Mouse (Mus musculus): ENCODE results near the gene 2310057M21Rik.
A peak's percentile ranks its signal among the peaks of the same experiment; 100 is the strongest.
"Not testable (repeated sequence)": the region's sequence is repeated elsewhere in the genome, so short reads cannot be mapped to it uniquely, and the experiment has no call there.

2310057M21Rik gene

GRCm38 (mm10) chr7:131362615-131363300, at the start of gene 2310057M21Rik:
Gene 2310057M21Rik (minus strand): TSS chr7:131362759.
- DNase-seq = peak; percentile 91

DNA sequence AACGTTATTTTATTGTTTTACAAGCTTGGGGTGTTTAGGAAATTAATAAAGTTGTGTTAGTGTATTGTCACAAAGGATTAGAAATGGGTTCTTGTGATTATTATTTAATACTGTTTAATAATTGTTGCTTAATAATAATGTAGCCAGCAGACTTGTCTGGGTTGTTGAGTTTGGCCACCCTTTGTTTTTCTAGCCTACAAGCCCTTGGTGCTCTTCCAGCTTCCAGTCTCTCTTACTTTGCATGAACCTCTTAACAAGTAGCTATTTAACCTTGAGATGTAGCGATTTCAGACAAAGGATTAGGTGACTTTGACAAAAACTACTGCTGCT, 49.3 kb upstream of the 2310057M21Rik start:
- no peak for DNase-seq

- DNase-seq = no peak
Observed at GRCm38 (mm10) chr7:131411221-131411940, 48.8 kb upstream of the 2310057M21Rik start.

DNA sequence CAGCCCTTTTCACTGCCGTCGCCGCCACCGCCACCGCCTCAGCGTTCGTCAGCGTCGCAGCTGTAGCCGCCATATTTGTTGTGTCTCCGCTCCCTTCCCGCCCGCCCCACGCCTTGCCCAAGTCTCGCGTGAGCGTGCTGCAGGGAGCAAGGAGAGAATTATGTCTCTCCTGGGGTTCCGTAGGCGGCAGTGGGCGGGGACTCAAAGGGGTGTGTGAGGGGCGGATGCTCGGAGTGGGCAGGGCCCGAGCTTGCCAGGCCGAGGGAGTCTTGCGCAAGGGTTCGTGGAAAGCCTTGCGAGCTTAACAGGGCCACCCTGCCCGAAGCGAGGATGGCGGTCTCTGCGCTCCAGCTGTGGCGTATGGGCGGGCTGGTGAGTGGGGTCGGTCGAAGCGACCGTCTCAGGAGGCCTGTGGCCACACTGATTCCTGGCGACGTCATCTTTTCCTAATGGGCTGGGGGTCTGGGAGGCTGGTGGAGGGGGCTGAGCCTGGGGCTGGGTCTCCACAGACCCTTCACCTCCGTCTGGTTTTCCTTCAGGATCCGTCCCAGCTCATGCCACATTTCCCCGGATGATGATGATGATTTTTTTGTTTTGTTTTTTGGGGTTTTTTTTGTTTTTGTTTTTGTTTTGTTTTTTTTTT, 48.0 kb upstream of the 2310057M21Rik start, which contains the start of the genes Ikzf5 and Acadsb:
TSS of gene Ikzf5 (minus strand) at position 106 of the 643 bp plus-strand sequence.
TSS of gene Acadsb (plus strand) at position 186 of the 643 bp plus-strand sequence.
- DNase-seq = peak; percentile 99

- no peak for DNase-seq
Observed at GRCm38 (mm10) chr7:131409988-131410385, 47.4 kb upstream of the 2310057M21Rik start.

DNA sequence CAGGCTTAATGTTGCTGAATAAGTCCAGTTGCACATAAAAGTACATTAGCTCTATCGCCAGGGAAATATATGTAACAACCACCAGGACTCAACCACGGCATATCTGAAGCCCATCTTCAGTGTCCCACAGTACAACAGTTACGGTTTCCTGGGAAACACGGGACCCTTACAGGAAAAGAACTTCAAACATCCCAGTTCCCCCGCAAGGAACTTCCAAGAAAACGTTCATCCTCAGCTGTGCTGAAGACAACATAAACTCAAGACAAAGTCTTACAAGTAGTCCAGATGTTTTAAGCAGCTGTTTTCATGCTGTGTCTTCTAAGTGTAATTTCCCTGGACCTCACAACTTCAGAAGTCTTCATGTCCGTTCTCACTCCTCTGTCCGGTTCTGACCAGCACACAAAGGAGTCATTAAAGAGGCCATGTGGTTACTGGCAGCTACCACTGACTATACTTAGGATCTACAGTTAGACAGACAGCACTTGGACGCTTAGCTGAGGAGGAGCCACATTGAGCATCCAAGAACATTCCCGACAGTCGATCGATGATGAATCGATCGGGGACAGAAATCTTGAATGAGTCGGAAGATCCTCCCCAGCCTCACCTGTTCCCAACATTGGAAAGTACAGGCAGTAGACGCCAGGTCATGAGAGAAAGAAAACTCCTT, 46.9 kb upstream of the 2310057M21Rik start:
- DNase-seq = no peak

DNA sequence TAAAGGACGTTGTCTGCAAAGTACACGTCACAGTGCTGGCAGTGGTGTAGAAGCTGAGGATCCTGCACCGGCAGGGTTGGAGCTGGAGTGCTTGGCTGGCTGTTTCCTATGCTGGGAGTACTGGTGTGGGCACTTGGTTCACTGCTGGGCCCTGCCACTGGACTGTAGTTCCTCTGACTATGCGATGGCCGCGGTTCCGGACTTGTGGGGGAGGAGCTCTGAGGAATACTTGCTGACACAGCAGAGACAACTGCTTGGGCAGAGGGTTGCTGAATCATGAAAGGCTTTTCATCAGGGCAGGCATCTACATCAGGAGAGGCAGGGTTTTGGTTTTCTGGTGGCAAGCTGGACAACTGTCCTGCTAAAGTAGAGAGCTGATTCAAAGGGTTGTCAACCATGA, 29.2 kb upstream of the 2310057M21Rik start:
- DNase-seq = not testable (repeated sequence)

DNA sequence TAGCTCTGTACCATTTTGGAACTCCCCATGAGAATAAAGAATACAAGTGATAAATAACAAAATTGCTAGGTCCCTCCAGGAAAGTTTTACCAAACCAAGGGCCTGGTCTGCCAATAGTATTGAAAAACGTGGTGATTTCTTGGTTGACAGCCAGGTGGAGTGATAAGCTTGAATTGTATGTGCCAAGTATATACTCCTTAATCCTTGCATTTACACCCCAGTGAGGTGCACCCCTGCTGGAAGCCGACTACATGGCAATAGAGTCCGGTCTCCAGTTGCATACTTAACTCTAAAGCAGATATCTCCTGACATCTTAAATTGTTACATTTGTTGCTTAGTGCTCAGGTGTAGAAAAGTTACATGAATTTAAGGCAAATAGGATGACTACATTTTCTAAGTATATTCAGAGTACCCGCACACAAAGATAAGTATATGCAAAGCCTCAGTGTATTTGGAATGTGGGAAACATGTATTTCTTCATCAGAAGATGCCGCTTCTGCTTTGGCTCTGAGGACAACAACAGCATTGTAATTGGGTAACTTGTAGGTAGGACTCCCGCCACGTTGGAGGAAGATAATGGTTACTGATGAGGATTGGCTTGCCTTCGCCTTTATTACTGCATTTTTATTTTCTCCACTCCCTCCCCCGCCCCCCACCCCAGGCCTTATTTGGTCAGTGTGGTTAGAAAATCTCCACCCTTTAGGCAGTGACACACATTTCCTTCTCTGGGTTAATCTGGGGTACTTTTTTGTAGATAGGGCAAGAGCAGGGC, 9.5 kb upstream of the 2310057M21Rik start:
- no peak for DNase-seq

- no peak for DNase-seq
Observed at GRCm38 (mm10) chr7:131371470-131371860, 8.9 kb upstream of the 2310057M21Rik start.

DNA sequence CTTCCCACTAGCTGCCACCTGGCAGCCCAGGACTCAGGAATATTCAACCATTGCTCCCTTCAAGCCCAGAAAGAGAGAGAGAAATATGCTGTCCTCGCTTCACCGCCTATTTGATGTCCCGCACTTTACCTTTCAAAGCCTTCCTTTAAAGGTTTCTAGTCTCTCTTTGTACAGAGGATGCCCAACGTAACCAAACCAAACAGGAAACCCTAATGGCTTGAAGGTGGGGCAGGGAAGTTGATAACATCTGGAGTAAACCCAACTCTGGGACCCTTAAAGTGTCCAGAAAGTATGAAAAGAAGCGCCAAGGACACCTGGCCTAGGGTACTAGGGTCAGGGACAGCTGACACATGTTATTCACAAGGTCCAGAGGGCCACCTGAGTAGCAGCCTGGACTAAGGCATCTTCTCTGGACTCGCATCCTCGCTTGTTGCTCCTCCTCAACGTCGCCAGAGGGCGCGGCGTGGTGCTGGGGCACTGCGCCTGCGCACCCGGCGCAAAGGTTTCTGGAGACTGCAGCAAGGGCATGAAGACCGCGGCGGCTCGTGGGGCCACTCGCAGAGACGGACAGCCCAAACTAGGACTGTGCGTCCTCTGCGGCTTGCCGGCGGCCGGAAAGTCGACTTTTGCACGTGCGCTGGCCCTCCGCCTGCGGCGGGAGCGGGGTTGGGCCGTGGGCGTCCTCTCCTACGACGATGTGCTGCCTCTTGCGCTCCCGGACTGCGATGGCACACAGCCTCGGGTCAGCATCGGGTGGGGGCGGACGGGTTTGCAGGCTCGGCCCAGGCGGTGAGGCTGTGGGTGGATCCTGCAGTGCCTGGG, 8.3 kb upstream of the 2310057M21Rik start, which contains the start of gene Pstk:
TSS of gene Pstk (plus strand) at position 494 of the 822 bp plus-strand sequence.
- peak; percentile 92 for DNase-seq

DNA sequence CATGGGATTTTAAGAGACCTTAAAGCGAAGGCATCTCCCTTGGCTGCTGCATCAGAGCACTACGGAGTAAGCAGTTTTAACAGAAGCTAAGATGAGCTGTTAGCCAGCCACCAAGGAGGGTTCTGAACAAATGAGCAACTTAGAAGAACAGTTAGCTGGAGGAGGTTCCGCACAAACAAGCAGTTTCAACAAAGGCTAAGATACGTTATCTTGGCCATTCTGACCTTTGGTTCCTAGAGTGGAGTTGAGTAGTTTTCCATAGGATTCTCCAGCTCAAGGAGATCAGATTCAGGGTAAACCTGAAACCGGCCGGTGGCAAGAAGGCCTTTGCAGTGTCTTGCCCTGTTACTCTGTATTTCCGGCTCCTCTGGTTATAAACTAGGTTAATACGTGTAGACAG, 1.6 kb upstream of the 2310057M21Rik start:
- no peak for DNase-seq

DNA sequence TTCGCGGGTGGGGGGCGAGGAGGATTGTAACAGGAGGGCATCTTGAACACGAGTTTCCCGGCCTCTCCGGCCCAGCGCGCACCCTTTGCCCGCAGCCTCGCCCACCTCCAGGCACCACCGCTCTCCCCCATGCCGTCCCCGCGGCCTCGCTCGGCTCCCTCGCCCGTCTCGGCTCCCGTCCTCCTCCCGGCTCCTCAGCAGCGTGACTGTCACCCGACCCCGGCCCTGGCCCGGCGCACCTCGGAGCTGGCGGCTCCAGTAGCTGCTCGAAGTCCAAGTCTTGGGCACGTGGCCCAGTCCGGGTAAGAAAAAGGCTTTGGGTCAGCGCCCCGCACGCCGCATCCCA, 317 bp downstream of the 2310057M21Rik start:
- DNase-seq = no peak

DNA sequence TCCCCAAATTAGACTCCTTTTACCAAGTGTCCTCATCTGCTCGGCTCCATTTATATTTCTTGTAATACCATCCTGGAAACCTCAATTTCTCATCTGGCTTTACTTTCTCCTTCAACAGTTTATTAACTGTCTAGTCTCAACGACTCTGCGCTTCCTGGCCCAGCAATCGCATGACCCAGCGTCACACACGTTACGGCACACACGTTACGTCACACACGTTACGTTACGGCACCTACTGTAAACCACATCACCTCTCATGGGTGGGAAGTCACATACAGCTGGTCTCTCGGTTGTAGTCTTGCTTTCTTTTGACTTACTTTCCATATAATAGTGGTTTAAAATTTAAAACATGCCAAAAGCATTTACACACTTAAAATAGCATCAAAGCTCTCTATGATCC, 6.5 kb downstream of the 2310057M21Rik start:
- DNase-seq = no peak

DNA sequence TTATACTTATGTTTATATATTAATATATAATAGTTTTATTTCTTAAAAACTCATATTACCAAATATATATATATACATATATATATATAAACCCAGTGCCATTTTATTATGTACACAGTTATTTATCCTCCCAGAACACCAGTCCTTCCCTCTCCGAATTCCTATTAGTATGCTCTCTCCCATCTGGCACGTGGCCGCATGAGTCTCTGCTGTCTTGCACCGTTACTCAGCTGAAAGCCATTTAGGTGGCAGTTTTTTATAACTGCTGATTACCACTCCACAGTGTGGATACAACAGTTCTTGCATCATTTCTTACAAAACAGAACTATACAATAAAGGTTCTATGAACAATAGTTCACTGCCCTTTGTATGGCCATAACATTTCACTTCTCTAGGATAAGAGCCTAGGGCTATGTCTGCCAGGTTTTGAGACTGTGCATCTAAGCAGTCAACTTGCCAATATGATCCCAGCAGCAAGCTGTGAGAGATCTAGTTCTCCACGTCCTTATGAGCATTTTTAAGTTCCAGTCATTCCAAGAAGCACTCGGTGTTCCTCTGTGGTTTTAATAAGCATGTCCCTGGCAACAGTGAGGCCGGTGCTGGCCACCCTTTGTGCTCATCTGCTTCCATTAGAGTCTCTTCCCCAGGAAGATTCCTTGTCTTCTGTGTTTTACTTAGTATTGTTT, 16.6 kb downstream of the 2310057M21Rik start:
- no peak for DNase-seq

DNA sequence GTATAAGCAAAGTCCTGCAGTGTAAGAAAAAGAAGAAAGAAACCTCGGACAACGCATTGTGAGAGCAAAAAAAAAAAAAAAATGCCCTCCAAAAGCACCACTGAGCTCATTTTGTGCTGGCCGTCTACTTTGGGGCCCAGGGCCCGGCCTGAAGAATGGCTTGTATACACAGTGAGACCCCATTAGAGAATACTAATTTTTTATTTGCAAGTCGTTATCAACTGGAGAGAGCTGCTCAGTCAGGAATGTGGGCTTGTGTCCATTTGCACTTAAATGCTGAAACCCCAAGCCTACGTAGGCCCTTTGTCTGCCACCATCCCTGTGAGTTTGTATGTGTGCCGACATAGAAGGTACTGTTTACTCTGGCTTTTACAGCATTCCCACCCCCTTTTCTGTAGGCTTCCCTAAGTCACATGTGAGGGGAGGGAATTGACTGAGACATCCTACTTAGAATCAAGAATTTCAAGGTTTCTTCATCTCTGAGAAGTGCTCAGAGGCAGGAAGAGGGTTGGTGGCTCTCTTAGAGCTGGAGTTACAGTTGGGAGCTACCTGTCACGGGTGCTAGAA, 25.0 kb downstream of the 2310057M21Rik start:
- no peak for DNase-seq

DNA sequence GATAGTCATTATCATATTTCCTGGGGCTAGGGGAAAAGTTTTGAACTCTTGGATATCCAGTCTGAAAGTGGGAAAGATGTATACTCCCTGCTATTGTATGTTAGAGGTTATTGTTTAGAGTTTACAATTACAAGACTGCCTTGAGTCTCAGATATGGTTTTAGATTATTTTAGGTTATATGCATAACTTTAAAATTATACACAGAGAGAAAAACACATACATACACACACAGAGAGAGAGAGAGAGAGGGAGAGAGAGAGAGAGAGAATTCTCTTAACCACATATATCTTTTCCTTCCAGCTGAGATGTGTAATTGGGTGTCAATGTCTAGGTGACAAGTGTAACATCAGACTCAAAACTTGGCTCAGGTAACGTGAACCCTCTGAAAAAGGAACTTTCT, 29.0 kb downstream of the 2310057M21Rik start, which contains the start of gene Fam24a:
TSS of gene Fam24a (plus strand) at position 301 of the 400 bp plus-strand sequence.
- no peak for DNase-seq

DNA sequence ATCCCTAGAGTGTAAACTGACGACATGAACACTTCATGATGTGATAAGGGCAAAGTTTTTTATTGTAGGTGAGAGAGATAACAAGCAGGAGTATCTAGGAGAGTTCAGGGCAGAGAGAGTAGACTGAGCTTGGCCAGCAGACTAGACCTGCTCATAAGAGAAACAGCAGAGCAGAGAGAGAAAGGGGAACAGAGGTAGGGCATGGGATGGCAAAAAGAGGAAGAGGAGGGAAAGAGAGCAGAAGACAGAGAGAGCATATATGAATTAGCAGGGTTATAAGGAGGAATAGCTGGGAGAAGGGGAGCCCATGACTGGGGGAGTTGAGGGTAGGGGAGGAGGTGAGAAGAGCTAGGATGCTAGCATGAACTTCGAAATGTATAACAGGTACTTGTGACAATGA, 30.9 kb downstream of the 2310057M21Rik start:
- no peak for DNase-seq

DNA sequence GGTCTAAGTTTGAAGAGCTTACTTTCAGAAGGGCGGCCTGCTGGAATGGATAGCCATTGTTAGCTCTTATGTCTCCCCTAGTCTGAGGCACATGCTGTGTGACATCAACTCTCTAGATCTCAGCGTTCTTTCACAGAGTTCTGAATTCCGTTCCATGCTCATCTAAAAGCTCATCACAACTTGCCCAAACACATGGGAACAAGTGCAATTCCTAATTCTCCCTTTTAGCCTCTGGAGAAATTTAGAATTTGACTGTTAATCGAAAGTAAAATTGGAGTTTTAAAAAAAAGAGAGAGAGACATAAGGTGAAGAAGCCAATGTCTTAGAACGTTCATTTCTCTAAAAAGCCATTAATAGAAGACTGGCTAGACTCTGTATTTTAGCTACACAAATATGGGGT, 33.1 kb downstream of the 2310057M21Rik start, which contains the start of gene Fam24b:
TSS of gene Fam24b (minus strand) at position 101 of the 400 bp plus-strand sequence.
- DNase-seq = no peak

GRCm38 (mm10) chr7:131327054-131327453, 35.5 kb downstream of the 2310057M21Rik start:
- no peak for DNase-seq

DNA sequence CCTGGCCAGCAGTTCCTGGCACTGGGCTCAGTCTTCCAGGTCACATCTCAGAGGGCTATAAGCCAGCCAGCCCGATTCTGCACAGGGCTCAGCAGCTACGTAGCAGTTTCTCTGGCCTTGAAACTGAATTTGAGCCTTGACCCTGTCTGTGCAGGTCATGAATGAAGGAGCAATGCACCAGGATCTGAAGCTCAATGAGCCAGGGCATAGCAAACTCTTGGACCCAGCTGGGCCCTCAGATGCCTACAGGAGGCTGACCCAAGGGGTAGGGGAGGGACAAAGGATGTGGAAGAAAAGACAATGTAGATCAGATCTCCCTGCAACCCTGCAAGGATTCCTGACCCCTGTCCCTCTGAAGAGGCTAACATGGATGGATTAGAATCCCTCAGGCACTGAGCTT, 40.4 kb downstream of the 2310057M21Rik start, which contains the start of gene Cuzd1:
TSS of gene Cuzd1 (minus strand) at position 101 of the 400 bp plus-strand sequence.
- no peak for DNase-seq

Data from right cerebral cortex, postnatal 25 days (tissue).